Mouse (Mus musculus): Measurements from ENCODE around the gene Sergef.
"Not testable (repeated sequence)": the region's sequence is repeated elsewhere in the genome, so short reads cannot be mapped to it uniquely, and the experiment has no call there.

Sergef gene
- long read RNA-seq, experiment 1, transcript Sergef-201 (11 exons, 1,465 nt), result major isoform, 20 of 26 reads
- long read RNA-seq, experiment 1, partial matches to known transcripts, result 3 of 26 reads
- long read RNA-seq, experiment 1, other reads (novel, unspliced or antisense), result 3 of 26 reads
- long read RNA-seq, experiment 2, transcript Sergef-201 (11 exons, 1,465 nt), result major isoform, 30 of 38 reads
- long read RNA-seq, experiment 2, partial matches to known transcripts, result 2 of 38 reads
- long read RNA-seq, experiment 2, other reads (novel, unspliced or antisense), result 6 of 38 reads

GRCm38 (mm10) chr7:46639692-46640031, at the start of gene Sergef:
Gene Sergef, minus strand, starts transcription at chr7:46639807.
- intact Hi-C loops (cut with DNase I), result no loop called here

DNA sequence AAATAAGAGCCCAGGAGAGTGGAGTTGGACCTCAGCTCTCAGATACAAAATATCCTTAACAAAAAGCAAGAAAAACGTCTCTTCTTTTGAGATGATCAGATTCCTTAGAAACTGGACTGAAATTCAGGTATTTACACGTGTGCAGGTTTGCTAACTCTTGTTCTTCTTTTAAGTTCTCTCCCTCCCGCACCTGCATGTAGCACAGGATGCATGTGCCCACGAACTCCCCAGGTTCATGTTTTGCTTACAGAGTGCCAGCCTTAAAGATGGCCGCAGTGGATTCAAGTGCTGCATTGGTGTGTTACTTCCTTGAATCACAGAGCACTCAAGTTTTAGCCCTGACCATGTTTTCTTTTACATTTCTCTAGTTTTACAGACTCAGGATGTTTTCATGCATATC, 47.2 kb upstream of the Sergef start:
- intact Hi-C loops (cut with DNase I), result no loop called here

GRCm38 (mm10) chr7:46680732-46681131, 41.1 kb upstream of the Sergef start:
- intact Hi-C loops (cut with DNase I), result no loop called here

GRCm38 (mm10) chr7:46679044-46679443, 39.4 kb upstream of the Sergef start:
- intact Hi-C loops (cut with DNase I), result not testable (repeated sequence)

DNA sequence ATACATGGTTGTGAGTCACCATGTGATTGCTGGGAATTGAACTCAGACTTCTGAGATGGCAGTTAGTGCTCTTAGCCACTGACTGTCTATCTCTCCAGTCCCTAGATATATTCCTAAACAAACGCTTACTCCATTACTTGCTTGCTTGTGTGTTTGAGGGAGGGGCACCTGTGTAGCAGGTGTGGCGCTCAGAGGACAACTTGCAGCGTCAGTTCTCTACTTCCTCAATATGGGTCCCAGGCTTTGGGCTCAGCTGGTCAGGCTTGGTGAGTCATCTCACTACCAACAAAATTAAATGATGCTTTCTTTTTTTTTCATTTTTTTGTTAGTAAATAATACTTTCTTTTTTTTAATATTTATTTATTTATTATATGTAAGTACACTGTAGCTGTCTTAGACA, 38.8 kb upstream of the Sergef start:
- intact Hi-C loops (cut with DNase I), result no loop called here

GRCm38 (mm10) chr7:46676808-46677360, 37.3 kb upstream of the Sergef start:
- intact Hi-C loops (cut with DNase I), result no loop called here

DNA sequence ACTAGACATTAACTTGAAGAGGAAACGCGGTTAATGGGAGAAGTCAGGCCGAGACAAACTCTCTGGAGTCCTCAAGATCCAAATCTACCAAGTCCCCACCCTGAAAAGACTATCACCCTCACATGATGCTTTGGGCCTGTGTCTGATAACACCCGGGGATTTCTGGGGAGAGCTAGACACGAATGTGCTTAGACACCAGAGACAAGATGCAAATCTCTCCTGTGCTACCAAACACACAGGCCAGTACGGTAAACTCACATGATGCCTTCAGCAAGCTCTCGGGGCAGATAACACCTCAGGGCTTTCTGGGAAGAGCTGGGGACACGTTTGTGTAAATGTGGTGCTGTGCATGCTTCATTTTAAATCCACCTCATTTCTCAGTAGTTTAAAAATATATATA, 36.3 kb upstream of the Sergef start:
- intact Hi-C loops (cut with DNase I), result no loop called here

DNA sequence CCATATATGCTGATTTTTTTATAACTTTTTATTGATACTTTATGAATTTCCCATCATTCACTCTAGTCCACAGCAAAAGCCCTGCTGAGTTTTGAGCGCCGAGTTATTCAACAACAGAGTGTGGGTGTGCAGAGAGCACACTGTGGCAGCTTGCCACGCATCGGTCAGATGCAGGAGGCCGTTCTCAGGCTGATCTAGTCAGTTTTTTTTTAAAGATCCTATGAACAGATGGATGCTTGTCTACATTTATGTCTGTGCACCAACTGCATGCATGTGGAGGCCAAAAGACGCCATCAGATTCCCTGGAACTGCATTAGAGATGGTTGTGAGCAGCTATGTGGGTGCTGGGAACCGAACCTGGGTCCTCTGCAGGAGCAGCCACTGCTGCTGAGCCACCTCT, 35.5 kb upstream of the Sergef start:
- intact Hi-C loops (cut with DNase I), result no loop called here

GRCm38 (mm10) chr7:46672160-46672672, 32.6 kb upstream of the Sergef start, which contains the start of gene Tph1:
Gene Tph1, minus strand, starts transcription at chr7:46672537.
- intact Hi-C loops (cut with DNase I), result no loop called here

- intact Hi-C loops (cut with DNase I), result no loop called here
These were observed 27.6 kb upstream of the Sergef start for GRCm38 (mm10) chr7:46667256-46667655.

DNA sequence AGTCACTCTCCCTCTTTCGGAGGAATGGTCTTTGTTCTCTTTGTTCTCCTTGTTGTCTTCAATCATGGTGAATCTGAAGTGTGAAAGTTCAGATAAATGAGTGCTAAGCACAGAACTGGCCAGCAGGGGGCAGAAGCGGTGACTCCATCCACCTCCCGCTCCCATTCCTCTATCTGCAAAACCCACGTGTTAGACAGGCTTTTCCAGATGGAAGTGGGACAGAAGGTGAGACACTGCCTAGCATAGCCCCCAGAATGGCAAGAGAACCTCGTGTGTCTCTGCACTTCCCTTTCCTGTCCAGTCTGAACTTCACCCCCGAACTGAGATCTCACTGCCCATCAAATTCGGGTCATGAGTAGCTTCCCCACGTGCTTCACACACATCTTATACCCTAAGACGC, 25.6 kb upstream of the Sergef start:
- intact Hi-C loops (cut with DNase I), result no loop called here

DNA sequence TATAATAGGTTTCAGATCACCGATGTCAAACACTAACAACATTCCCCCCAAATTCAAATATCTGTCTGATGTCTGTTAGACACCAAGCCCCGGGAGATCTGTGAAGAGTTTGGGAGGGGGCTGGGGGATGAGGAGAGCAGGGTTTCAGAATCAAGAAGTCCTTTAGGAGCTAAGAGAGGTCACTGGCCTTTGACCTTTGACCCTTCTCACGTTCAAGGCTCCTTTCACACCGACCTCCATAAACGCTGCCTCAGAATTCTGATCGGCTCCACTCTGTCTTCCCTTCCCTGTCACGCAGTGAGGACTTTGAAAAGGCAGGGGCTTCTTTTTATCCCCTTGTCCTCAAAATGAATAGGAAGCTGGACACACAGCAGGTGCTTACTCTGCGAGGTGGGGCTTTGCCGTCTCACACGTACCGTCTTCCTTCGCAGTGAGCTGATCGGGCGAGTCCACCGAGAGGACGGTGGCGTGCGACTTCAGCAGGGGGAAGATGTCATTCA, 22.0 kb upstream of the Sergef start:
- intact Hi-C loops (cut with DNase I), result no loop called here

DNA sequence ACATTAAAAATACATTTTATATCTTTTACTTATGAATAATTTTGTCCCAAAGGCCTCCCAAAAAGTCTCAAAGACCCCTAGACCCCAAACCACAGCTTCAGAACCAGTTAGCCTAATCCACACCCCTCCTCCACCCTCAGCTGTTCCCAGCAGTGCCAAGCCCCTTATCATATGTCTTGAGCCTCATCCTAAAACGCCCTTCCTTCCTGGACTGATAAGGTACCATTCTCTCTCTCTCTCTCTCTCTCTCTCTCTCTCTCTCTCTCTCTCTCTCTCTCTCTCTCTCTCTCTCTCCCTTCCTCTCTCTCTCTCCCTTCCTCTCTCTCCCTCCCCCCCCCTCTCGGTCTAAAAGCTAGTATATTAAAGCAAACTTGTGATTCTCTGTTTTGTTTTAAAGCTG, 12.7 kb upstream of the Sergef start:
- intact Hi-C loops (cut with DNase I), result no loop called here

DNA sequence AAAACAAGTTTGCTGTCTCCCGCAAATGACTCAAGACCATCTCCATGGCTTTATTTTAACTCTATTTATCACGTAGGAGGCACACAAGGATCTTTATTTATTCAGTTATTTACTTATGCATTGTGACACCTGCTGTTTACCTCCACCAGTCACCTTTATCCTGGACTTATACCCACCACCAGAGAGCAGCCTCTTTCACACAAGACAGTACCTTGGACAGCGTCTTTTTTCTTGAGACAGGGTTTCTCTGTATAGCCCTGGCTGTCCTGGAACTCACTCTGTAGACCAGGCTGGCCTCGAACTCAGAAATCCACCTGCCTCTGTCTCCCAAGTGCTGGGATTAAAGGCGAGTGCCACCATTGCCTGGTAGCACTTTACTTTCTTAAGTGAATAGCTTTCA, 10.6 kb upstream of the Sergef start:
- intact Hi-C loops (cut with DNase I), result not testable (repeated sequence)

DNA sequence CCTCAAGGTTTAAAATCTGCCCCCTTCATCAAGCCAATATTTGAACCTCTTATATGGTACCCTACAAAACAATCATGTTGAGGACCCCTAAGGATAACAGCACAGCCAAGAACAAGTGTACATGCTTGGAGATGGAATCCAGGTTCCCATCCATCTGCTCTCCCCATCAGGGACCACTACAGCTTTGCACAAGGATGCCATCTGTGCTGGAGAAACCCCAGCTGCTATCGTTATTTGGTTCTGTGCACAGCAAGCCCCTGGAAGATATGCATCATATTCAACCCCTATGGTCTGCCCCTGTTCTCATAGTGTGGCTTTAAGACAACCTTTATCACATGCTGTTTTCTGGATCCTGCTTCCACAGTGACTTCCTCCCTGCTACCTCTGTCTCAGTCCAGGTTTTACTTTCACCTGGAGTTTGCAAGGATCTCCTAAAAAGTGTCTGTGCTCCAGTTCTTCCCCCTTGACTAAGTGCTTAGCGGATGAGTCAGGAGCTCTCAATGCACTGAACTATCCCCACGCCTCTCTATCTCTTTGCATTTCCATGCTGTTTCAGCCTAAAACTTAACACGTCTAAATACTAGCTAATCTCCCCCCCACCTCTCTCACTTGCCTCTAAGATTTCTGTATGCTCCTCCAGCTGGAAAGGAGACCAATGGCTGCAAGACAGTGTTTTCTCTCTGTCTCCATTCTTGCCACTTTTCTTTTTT, 9.0 kb upstream of the Sergef start:
- intact Hi-C loops (cut with DNase I), result no loop called here

GRCm38 (mm10) chr7:46643172-46643571, 3.6 kb upstream of the Sergef start:
- intact Hi-C loops (cut with DNase I), result no loop called here

DNA sequence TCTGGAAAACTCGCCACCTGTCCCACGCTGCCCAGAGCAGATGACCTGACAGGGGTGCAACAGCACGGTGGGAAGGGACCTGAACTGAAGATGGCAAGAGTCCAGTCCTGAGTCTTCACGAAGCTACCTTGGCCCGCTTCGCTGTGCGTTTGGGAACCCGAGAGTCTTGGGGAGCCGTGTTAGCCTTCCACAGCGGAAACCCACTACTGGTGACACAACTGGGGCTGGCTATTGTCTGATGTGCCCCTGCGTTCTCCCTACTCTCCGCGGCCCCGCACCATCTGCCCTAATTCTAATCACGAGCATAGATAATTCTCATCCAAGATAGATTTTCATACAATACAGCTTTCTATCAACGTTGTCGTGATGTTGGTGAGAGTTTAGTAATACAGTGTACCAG, 455 bp upstream of the Sergef start:
- intact Hi-C loops (cut with DNase I), result no loop called here

GRCm38 (mm10) chr7:46638889-46639691, 517 bp downstream of the Sergef start:
- intact Hi-C loops (cut with DNase I), result no loop called here

- intact Hi-C loops (cut with DNase I), result no loop called here
These were observed 11.1 kb downstream of the Sergef start for GRCm38 (mm10) chr7:46628375-46628975.

GRCm38 (mm10) chr7:46623979-46624378, 15.6 kb downstream of the Sergef start:
- intact Hi-C loops (cut with DNase I), result no loop called here
